Mouse (Mus musculus): ENCODE results near the gene Hnrnph2.

Hnrnph2 gene

DNA sequence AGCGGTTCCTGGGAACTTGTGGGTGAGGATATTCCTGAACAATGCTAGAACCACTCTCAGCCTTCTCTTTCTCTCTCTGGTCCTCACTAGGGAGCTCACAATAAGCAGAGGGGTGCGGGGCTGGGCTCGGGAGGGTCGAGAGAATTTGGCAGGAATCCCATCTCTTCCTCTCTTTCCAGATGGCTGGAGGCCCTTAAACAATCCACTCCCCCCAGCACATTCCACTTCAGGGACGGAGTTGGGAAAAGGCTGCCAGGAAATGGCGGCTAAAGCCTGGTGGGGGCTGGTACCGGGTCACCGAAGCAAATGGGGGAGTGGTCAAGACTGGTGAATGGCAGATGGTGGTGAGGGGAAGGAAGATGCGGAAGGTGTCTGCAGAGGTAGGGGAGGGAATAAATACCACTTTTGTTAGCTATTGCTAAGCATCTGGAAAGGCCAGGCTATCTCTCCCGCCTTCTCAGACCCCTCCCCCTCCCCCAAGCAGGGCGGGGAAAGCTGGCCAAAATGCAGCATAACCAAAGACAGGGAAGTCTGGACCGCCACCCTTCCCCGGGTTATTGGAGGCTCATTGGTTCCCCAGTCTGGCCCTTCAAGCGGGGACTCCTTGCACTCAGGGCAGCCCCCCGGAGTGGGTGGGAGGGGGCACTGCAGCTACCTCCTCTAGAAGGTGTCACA is 11.4 kb downstream of the Hnrnph2 start:
- peak; percentile 93 for DNase-seq (ENCODE audit: low read depth, low spot score)

DNA sequence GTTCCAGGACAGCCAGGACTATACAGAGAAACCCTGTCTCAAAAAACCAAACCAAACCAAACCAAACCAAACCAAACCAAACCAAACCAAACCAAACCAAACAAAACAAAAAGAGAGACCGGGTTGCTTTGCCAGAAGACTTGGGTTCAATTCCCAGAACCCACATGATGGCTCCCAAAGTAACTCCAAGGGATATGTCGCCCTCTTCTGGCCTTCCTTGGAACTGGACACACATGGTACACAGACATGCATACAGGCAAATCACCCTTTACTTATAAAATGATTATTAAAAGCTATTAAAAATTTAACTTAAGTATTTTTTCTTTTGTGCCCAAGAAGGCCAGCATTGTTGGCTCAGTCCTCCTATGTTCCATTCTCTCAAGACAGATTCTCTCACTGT is 13.3 kb downstream of the Hnrnph2 start:
- peak; percentile 62 for DNase-seq (ENCODE audit: low read depth, low spot score)

GRCm38 (mm10) chrX:134619695-134620094 is 18.7 kb downstream of the Hnrnph2 start:
- peak; percentile 35 for DNase-seq (ENCODE audit: low read depth, low spot score)

GRCm38 (mm10) chrX:134620254-134620865 is 19.4 kb downstream of the Hnrnph2 start:
- DNase-seq (ENCODE audit: low read depth, low spot score) = no peak

DNA sequence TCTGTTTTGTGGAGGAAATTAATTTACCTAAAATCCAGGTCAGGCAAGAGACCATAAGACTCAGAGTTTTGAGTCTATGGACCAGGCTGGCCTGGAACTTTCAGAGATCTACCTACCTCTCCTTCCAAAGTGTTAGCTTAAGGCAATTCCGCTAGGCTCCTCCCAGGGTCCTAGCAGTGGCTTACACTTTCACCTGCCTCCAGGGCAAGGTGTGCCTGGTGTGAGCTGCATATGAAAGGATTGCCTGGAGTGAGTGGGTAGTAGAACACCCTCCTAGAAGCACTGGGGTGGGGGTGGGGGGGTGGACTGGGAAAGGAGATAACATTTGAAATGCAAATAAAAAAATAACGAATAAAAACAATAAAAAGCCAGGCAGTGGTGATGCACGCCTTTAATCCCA is 20.7 kb downstream of the Hnrnph2 start:
- peak; percentile 60 for DNase-seq (ENCODE audit: low read depth, low spot score)

DNA sequence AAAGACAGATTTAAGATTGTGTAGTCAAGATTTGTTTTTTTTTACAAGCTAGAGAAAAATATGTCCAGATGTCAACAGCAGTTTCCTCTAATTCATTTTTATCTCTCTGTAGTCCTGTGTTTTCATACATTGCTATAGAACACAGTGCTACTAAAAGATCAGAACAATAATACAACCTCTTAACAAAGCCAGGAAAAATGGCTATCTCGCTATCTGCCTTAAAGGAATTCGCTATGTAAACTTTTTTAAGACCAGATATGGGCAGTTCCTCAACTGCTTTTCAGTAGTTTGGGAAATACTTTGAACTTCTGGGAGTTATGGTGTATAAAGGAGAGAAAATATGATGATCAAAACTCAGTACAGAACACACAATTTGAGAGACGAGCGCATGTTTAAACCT is 22.4 kb downstream of the Hnrnph2 start:
- no peak for DNase-seq (ENCODE audit: low read depth, low spot score)

DNA sequence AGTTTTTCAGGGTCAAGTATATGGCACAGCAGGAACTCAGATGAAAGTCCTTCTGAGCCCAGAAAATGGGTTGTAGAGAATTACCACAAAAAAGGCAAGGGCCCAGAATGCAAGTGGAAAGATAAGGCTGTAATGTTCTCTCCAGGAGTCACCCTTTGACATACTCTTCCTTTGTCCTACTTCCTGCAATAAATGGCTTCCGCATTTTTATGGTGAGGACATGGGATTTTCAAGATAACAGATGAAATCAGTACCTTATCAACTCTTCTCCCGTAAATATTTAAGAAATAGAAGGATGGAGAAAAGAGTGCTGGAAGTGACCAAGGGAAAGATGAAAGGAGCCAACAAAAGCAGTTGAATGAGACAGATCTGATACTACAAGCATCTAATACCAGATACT is 27.2 kb downstream of the Hnrnph2 start:
- no peak for DNase-seq (ENCODE audit: low read depth, low spot score)

DNA sequence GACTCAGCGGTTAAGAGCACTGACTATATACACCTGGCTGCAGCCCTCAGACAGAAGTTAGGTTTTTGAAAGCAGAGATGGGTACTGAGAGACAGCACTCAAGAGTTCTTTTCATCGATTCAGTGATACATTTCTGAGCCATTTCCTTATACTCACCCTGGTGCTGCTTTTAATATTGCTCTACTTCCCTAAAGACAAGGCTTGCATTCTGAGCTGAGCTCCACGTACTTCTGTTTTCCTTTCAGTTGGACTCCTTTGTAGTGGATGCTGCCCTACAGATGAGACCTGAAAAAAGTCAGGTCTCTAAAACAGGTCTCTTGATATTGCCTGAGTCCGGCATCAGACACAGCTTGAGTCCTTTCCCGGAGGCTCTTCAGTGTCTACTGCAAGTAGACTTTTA is 31.7 kb downstream of the Hnrnph2 start:
- no peak for DNase-seq (ENCODE audit: low read depth, low spot score)

DNA sequence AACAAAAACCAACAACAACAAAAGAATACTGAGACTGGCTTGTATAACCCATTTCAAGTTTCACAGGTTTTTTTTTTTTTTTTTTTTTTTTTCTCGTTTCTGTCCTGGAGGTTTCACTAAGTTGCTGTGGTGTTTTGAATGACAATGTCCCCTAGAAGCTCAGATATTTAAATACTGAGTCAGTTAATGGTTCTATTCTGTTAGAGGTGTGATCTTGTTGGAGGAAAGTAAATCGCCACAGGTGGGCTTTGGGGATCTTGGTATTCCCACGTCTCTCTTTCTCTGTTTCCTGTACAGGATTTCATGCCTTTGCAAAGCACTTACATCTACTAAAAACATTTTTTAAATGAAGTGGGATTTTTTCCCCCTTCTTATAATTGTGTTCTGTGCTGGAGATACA is 34.1 kb downstream of the Hnrnph2 start:
- DNase-seq (ENCODE audit: low read depth, low spot score) = peak; percentile 66

GRCm38 (mm10) chrX:134635860-134636259 is 34.9 kb downstream of the Hnrnph2 start:
- no peak for DNase-seq (ENCODE audit: low read depth, low spot score)

DNA sequence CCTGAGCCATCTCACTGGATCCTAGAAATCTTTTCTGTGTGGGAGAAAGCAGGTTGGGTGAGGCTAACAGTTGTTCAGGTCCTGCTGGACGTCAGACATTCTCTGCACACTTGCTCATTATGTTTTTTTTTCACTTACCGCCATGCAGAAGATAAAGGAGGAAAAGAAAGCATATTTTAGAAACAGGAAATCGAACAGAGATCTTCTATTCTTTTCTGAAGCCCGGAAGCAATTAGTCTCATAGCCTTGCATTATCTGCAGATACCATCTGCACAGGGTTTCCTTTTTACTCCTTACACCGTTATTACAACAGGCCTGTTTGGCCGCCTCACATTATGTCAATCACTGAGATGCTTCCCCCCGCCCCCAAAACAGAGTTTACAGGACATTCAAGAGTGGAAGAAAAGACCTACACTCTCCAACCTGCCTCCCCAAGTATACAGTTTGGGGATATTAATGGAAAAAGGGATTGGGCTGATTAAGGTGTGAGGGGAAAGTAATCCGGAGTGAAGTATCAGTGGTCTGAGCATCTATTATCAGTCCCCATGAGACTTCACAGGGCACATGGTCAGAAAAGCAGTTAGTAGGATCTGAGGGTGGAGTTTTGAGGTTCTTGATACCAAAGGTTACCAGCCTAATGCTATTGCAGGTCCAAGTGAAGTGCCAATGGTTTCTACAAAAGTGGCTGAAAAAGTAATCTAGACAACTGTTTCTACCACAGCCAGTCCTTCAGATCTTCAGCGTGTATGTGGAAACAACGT is 40.2 kb downstream of the Hnrnph2 start:
- no peak for DNase-seq (ENCODE audit: low read depth, low spot score)

- DNase-seq (ENCODE audit: low read depth, low spot score) = no peak
Observed at GRCm38 (mm10) chrX:134646338-134646737, 45.4 kb downstream of the Hnrnph2 start.

DNA sequence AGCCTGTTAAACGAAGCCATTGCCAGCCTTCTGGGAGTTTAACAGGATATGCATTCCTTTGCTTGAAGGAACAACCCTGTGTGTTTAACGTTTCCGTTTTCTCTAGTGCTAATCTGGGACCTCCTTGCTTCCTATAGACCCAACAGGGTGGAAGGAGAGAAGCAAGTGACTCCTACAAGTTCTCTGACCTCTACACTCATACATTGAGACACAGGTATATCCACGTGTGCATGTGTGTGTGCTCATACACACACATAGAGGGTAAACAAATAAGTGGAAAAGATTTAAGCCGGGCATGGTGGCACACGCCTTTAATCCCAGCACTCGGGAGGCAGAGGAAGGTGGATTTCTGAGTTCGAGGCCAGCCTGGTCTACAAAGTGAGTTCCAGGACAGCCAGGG is 46.4 kb downstream of the Hnrnph2 start:
- DNase-seq (ENCODE audit: low read depth, low spot score) = no peak

GRCm38 (mm10) chrX:134648031-134648692 is 47.2 kb downstream of the Hnrnph2 start:
- peak; percentile 84 for DNase-seq (ENCODE audit: low read depth, low spot score)

DNA sequence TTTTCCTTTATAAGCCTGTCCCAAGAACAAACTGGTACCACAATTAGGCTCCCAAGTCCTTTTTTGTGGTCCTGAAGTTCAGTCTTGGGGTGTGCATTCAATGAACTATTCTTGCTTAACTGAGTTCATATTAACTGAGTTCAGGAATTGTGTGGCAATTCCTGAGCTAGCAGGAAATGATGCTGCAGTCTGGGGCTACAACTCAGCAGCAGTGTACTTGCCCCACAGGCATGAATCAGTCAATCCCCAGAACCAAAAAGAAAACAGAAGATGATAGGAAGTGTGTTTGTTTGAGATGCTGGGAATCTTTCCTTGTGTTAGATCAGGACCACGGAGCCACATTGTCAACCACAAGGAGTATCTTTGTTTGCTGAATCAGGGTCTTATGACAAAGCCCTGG is 51.1 kb downstream of the Hnrnph2 start:
- no peak for DNase-seq (ENCODE audit: low read depth, low spot score)
